8 mouse cellular contexts compared by ENCODE assay signal in the genomic region with DNA sequence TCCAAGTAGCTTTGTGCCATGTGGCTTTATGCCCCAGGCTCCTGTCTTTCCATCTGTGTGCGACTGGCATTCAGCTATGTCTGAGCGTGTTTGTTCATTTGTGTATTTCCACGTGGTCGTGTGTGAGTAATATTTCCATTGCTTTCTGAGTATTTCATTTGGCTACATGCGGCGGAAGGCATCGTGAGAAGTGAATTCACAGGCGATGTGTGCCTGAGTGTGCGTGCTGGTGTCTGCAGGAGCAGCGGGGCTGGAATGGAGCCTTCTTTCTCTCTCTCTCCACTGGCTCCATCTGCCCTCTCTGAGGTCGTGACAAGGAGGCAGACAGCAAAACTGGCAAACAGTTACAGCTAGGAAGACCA. TPM values are rescaled to one million over a fixed set of nuclear protein-coding genes. Genes with fewer than 3 reads are reported as not detected.
DNase-seq lines count a peak whose midpoint lies in the region; ATAC-seq and TF ChIP-seq lines count a peak whose summit lies in the region.

No protein-coding gene starts in this region.

- no peak overlapping the region; the same call in 1 of the 2 replicates for H3K9ac ChIP-seq in embryonic facial prominence, embryonic 11.5 days (replicated peaks; ENCODE audit: low read length)
- H3K9ac ChIP-seq in neural tube, embryonic 12.5 days: peak overlapping the region; percentile 67; the same call in 1 of the 2 replicates

- peak overlapping the region; percentile 93 for H3K4me2 ChIP-seq in embryonic facial prominence, embryonic 11.5 days (ENCODE audit: low read depth, low read length)
- peak overlapping the region; percentile 86 for H3K4me2 ChIP-seq in neural tube, embryonic 12.5 days (replicated peaks)

- TF ChIP-seq CTCF in layer of hippocampus, adult 2 months (conservative IDR thresholded peaks at IDR 0.05): no peak

- peak overlapping the region; percentile 52 for H3K4me3 ChIP-seq in layer of hippocampus, adult 2 months
- H3K4me3 ChIP-seq in embryonic facial prominence, embryonic 11.5 days (ENCODE audit: low read depth, low read length): peak overlapping the region; percentile 48
- H3K4me3 ChIP-seq in neural tube, embryonic 12.5 days: peak overlapping the region; percentile 41; the same call in 1 of the 2 replicates

- ATAC-seq in embryonic facial prominence, embryonic 11.5 days (replicated peaks; ENCODE audit: insufficient number of reproducible peaks, low FRiP score, low TSS enrichment, low read depth): no peak
- no peak for ATAC-seq in neural tube, embryonic 12.5 days (ENCODE audit: low FRiP score, low read depth)
- no peak for ATAC-seq in activated CD4-positive, CD25-positive, alpha-beta regulatory T cell, adult 4 months

- peaks cover 6% of the 10 kb centered on the region; the same call in 1 of the 2 replicates for H3K4me1 ChIP-seq in embryonic facial prominence, embryonic 11.5 days (ENCODE audit: control insufficient read depth, insufficient read depth, low read length)
- H3K4me1 ChIP-seq in neural tube, embryonic 12.5 days: peaks cover 55% of the 10 kb centered on the region

- 7% methylated on average over 11 of the region's 11 CpGs for WGBS in embryonic facial prominence, embryonic 11.5 days
- WGBS in neural tube, embryonic 12.5 days: 13% methylated on average over 11 of the region's 11 CpGs

- H3K27me3 ChIP-seq in embryonic facial prominence, embryonic 11.5 days (ENCODE audit: control insufficient read depth, insufficient read depth, low read length): peaks cover 54% of the 10 kb centered on the region
- peaks cover 52% of the 10 kb centered on the region for H3K27me3 ChIP-seq in neural tube, embryonic 12.5 days (replicated peaks)

- no peaks in the 10 kb centered on the region for H3K36me3 ChIP-seq in embryonic facial prominence, embryonic 11.5 days (replicated peaks; ENCODE audit: control insufficient read depth, insufficient read depth, low read depth, low read length)
- H3K36me3 ChIP-seq in neural tube, embryonic 12.5 days: no peaks in the 10 kb centered on the region

- H3K27ac ChIP-seq in layer of hippocampus, adult 2 months: peak overlapping the region; percentile 97
- no peak overlapping the region for H3K27ac ChIP-seq in embryonic facial prominence, embryonic 11.5 days (replicated peaks; ENCODE audit: low read depth, low read length)
- H3K27ac ChIP-seq in neural tube, embryonic 12.5 days: peak overlapping the region; percentile 88

- H3K9me3 ChIP-seq in embryonic facial prominence, embryonic 11.5 days (replicated peaks; ENCODE audit: control insufficient read depth, low read length): no peaks in the 10 kb centered on the region
- no peaks in the 10 kb centered on the region for H3K9me3 ChIP-seq in neural tube, embryonic 12.5 days

- peak; percentile 51 to 64 for DNase-seq in layer of hippocampus, adult 2 months (ENCODE audit: low spot score in 2 of 2)
- no peak for DNase-seq in layer of hippocampus, adult 18-20 months (ENCODE audit: low spot score in 2 of 2)
- no peak for DNase-seq in embryonic facial prominence, embryonic 11.5 days (ENCODE audit: low spot score)
- DNase-seq in induced T-regulatory cell, adult 2 months (ENCODE audit: low read depth): peak; percentile 40
- no peak for DNase-seq in adipocyte (ENCODE audit: low spot score)
- no peak for DNase-seq in adrenal gland, postnatal 25 days

RNA-seq across cellular contexts. Expression of a gene that starts 24.1 kb away (rescaled TPM):
- total RNA-seq in layer of hippocampus, adult 2 months (2021): 10 to 100 TPM; 95.4 to 96.9 TPM
- 10 to 100 TPM; 86.9 to 92.4 TPM for total RNA-seq in layer of hippocampus, adult 18-20 months (2021)
- 32.2 and 34.0 TPM in 2 replicates for polyA plus RNA-seq in embryonic facial prominence, embryonic 11.5 days (2014; fragmentation: Nextera tagmentation; extraction: Ambion mirVana)
- 39.1 and 47.3 TPM in 2 replicates for polyA plus RNA-seq in neural tube, embryonic 12.5 days (2016; fragmentation: Nextera tagmentation; extraction: Ambion mirVana)
- 105 and 147 TPM in 2 replicates for total RNA-seq in adrenal gland, postnatal 25 days (2021)
- 10 to 100 TPM; 26.1 to 39.2 TPM for polyA plus RNA-seq in activated CD4-positive, CD25-positive, alpha-beta regulatory T cell, adult 4 months (2017; shearing (Covaris generic))

Comparison
In these comparisons a context has a peak if more than half of its experiments do, and no peak if none do; other contexts are left out.
1. DNase-seq: peak in layer of hippocampus, adult 2 months (2 of 2) and induced T-regulatory cell, adult 2 months (single experiment); none in layer of hippocampus, adult 18-20 months (0 of 2), embryonic facial prominence, embryonic 11.5 days (single experiment), adipocyte (single experiment) and adrenal gland, postnatal 25 days (single experiment).
2. Peak in every context shown above with its lines, with median percentiles within 50 percentile points of each other: H3K4me3 ChIP-seq.